Mouse (Mus musculus): ENCODE results near the gene Cnn2. TPM values are rescaled to one million over a fixed set of nuclear protein-coding genes. Genes with fewer than 3 reads are reported as not detected.

Gene Cnn2
- polyA plus RNA-seq, 1 experiment from 2014 or later: 293 TPM

GRCm38 (mm10) chr10:80020603-80021319 is 32.4 kb downstream of the Cnn2 start:
- H3K9ac ChIP-seq (ENCODE audit: low read depth, low read length): no peak overlapping the region
- H3K4me3 ChIP-seq (ENCODE audit: low read depth, low read length): no peak overlapping the region
- peaks cover 5% of the 10 kb centered on the region; the same call in 1 of the 2 replicates for H3K27me3 ChIP-seq (replicated peaks; ENCODE audit: control insufficient read depth, insufficient read depth, low read length)
- 78% methylated on average over 18 of the region's 18 CpGs for WGBS
- H3K9me3 ChIP-seq (ENCODE audit: control insufficient read depth, low read length): no peaks in the 10 kb centered on the region
- DNase-seq (ENCODE audit: low spot score) (no peak), ATAC-seq (ENCODE audit: low read depth) (no peak)
- no peaks in the 10 kb centered on the region for H3K36me3 ChIP-seq (ENCODE audit: control insufficient read depth, insufficient read depth, low read length)
- peak overlapping the region; percentile 46; the same call in 1 of the 2 replicates for H3K4me2 ChIP-seq (ENCODE audit: low read depth, low read length)
- H3K27ac ChIP-seq (replicated peaks; ENCODE audit: low read depth, low read length): no peak overlapping the region
- 0 out of 2 replicates have a peak, but pooled peaks cover 9% of the 10 kb centered on the region for H3K4me1 ChIP-seq (ENCODE audit: control insufficient read depth, insufficient read depth, low read length)

GRCm38 (mm10) chr10:80021320-80021641 is 32.9 kb downstream of the Cnn2 start:
- 87% methylated on average over 13 of the region's 13 CpGs for WGBS

GRCm38 (mm10) chr10:80022164-80022563 is 33.8 kb downstream of the Cnn2 start:
- DNase-seq (ENCODE audit: low spot score): no peak
- WGBS: 93% methylated on average over 12 of the region's 12 CpGs
- ATAC-seq (ENCODE audit: low read depth): no peak
- 0 out of 2 replicates have a peak, but pooled peaks cover 9% of the 10 kb centered on the region for H3K4me1 ChIP-seq (ENCODE audit: control insufficient read depth, insufficient read depth, low read length)
- H3K4me3 ChIP-seq (ENCODE audit: low read depth, low read length): no peak overlapping the region
- H3K27ac ChIP-seq (replicated peaks; ENCODE audit: low read depth, low read length): no peak overlapping the region
- H3K9ac ChIP-seq (ENCODE audit: low read depth, low read length): no peak overlapping the region
- H3K36me3 ChIP-seq (ENCODE audit: control insufficient read depth, insufficient read depth, low read length): no peaks in the 10 kb centered on the region
- H3K27me3 ChIP-seq (replicated peaks; ENCODE audit: control insufficient read depth, insufficient read depth, low read length): no peaks in the 10 kb centered on the region
- no peaks in the 10 kb centered on the region for H3K9me3 ChIP-seq (ENCODE audit: control insufficient read depth, low read length)
- H3K4me2 ChIP-seq (ENCODE audit: low read depth, low read length): no peak overlapping the region

More at GRCm38 (mm10) chr10:80021320-80021641, 32.9 kb downstream of the Cnn2 start:
- Histone ChIP-seq H3K9me3 (ENCODE audit: control insufficient read depth, low read length) (no peaks in the 10 kb centered on the region), H3K4me1 (ENCODE audit: control insufficient read depth, insufficient read depth, low read length) (0 out of 2 replicates have a peak, but pooled peaks cover 9% of the 10 kb centered on the region), H3K4me3 (ENCODE audit: low read depth, low read length) (no peak overlapping the region), H3K27me3 (replicated peaks; ENCODE audit: control insufficient read depth, insufficient read depth, low read length) (no peaks in the 10 kb centered on the region), H3K9ac (ENCODE audit: low read depth, low read length) (no peak overlapping the region), H3K4me2 (ENCODE audit: low read depth, low read length) (no peak overlapping the region), H3K36me3 (ENCODE audit: control insufficient read depth, insufficient read depth, low read length) (no peaks in the 10 kb centered on the region), H3K27ac (replicated peaks; ENCODE audit: low read depth, low read length) (no peak overlapping the region)
- no peak for DNase-seq (ENCODE audit: low spot score)
- ATAC-seq (ENCODE audit: low read depth): no peak

GRCm38 (mm10) chr10:80022806-80023205 is 34.4 kb downstream of the Cnn2 start:
- no peaks in the 10 kb centered on the region for H3K27me3 ChIP-seq (replicated peaks; ENCODE audit: control insufficient read depth, insufficient read depth, low read length)
- no peaks in the 10 kb centered on the region for H3K9me3 ChIP-seq (ENCODE audit: control insufficient read depth, low read length)
- no peaks in the 10 kb centered on the region for H3K36me3 ChIP-seq (ENCODE audit: control insufficient read depth, insufficient read depth, low read length)
- WGBS: 94% methylated on average over 8 of the region's 8 CpGs
- H3K4me2 ChIP-seq (ENCODE audit: low read depth, low read length): no peak overlapping the region
- H3K4me3 ChIP-seq (ENCODE audit: low read depth, low read length): no peak overlapping the region
- no peak for DNase-seq (ENCODE audit: low spot score)
- H3K4me1 ChIP-seq (ENCODE audit: control insufficient read depth, insufficient read depth, low read length): 0 out of 2 replicates have a peak, but pooled peaks cover 9% of the 10 kb centered on the region
- no peak for ATAC-seq (ENCODE audit: low read depth)
- H3K27ac ChIP-seq (replicated peaks; ENCODE audit: low read depth, low read length): no peak overlapping the region
- H3K9ac ChIP-seq (ENCODE audit: low read depth, low read length): no peak overlapping the region

GRCm38 (mm10) chr10:80023758-80024157 is 35.4 kb downstream of the Cnn2 start:
- H3K4me2 ChIP-seq (ENCODE audit: low read depth, low read length): no peak overlapping the region
- no peak for ATAC-seq (ENCODE audit: low read depth)
- 0 out of 2 replicates have a peak, but pooled peaks cover 9% of the 10 kb centered on the region for H3K4me1 ChIP-seq (ENCODE audit: control insufficient read depth, insufficient read depth, low read length)
- DNase-seq (ENCODE audit: low spot score): no peak
- no peaks in the 10 kb centered on the region for H3K9me3 ChIP-seq (ENCODE audit: control insufficient read depth, low read length)
- H3K27me3 ChIP-seq (replicated peaks; ENCODE audit: control insufficient read depth, insufficient read depth, low read length): no peaks in the 10 kb centered on the region
- no peak overlapping the region for H3K9ac ChIP-seq (ENCODE audit: low read depth, low read length)
- no peaks in the 10 kb centered on the region for H3K36me3 ChIP-seq (ENCODE audit: control insufficient read depth, insufficient read depth, low read length)
- WGBS: 81% methylated on average over 5 of the region's 5 CpGs
- no peak overlapping the region for H3K4me3 ChIP-seq (ENCODE audit: low read depth, low read length)
- H3K27ac ChIP-seq (replicated peaks; ENCODE audit: low read depth, low read length): no peak overlapping the region

GRCm38 (mm10) chr10:80024229-80025043 is 36.1 kb downstream of the Cnn2 start:
- H3K36me3 ChIP-seq (ENCODE audit: control insufficient read depth, insufficient read depth, low read length): no peaks in the 10 kb centered on the region
- H3K9me3 ChIP-seq (ENCODE audit: control insufficient read depth, low read length): no peaks in the 10 kb centered on the region
- 0 out of 2 replicates have a peak, but pooled peaks cover 3% of the 10 kb centered on the region for H3K4me1 ChIP-seq (ENCODE audit: control insufficient read depth, insufficient read depth, low read length)
- ATAC-seq (ENCODE audit: low read depth) (no peak), DNase-seq (ENCODE audit: low spot score) (no peak)
- no peak overlapping the region for H3K4me3 ChIP-seq (ENCODE audit: low read depth, low read length)
- H3K9ac ChIP-seq (ENCODE audit: low read depth, low read length): no peak overlapping the region
- H3K4me2 ChIP-seq (ENCODE audit: low read depth, low read length): no peak overlapping the region
- no peak overlapping the region for H3K27ac ChIP-seq (replicated peaks; ENCODE audit: low read depth, low read length)
- WGBS: 74% methylated on average over 15 of the region's 15 CpGs
- H3K27me3 ChIP-seq (replicated peaks; ENCODE audit: control insufficient read depth, insufficient read depth, low read length): no peaks in the 10 kb centered on the region

GRCm38 (mm10) chr10:80025044-80025347 is 36.6 kb downstream of the Cnn2 start:
- Histone ChIP-seq H3K4me1 (ENCODE audit: control insufficient read depth, insufficient read depth, low read length) (no peaks in the 10 kb centered on the region), H3K4me3 (ENCODE audit: low read depth, low read length) (no peak overlapping the region), H3K4me2 (ENCODE audit: low read depth, low read length) (no peak overlapping the region), H3K9ac (ENCODE audit: low read depth, low read length) (no peak overlapping the region), H3K27ac (replicated peaks; ENCODE audit: low read depth, low read length) (no peak overlapping the region), H3K27me3 (replicated peaks; ENCODE audit: control insufficient read depth, insufficient read depth, low read length) (no peaks in the 10 kb centered on the region), H3K9me3 (ENCODE audit: control insufficient read depth, low read length) (no peaks in the 10 kb centered on the region), H3K36me3 (ENCODE audit: control insufficient read depth, insufficient read depth, low read length) (no peaks in the 10 kb centered on the region)
- ATAC-seq (ENCODE audit: low read depth) (no peak), DNase-seq (ENCODE audit: low spot score) (no peak)
- 45% methylated on average over 4 of the region's 4 CpGs for WGBS

- H3K27ac ChIP-seq (replicated peaks; ENCODE audit: low read depth, low read length): no peak overlapping the region
Observed at GRCm38 (mm10) chr10:80025463-80025862, 37.1 kb downstream of the Cnn2 start.

More at GRCm38 (mm10) chr10:80025463-80025862, 37.1 kb downstream of the Cnn2 start:
- no peak overlapping the region for H3K4me2 ChIP-seq (ENCODE audit: low read depth, low read length)
- no peak overlapping the region for H3K4me3 ChIP-seq (ENCODE audit: low read depth, low read length)
- no peaks in the 10 kb centered on the region for H3K36me3 ChIP-seq (ENCODE audit: control insufficient read depth, insufficient read depth, low read length)
- 81% methylated on average over 10 of the region's 10 CpGs for WGBS
- no peaks in the 10 kb centered on the region for H3K9me3 ChIP-seq (ENCODE audit: control insufficient read depth, low read length)
- ATAC-seq (ENCODE audit: low read depth): no peak
- no peak overlapping the region for H3K9ac ChIP-seq (ENCODE audit: low read depth, low read length)
- H3K4me1 ChIP-seq (ENCODE audit: control insufficient read depth, insufficient read depth, low read length): no peaks in the 10 kb centered on the region
- DNase-seq (ENCODE audit: low spot score): no peak
- H3K27me3 ChIP-seq (replicated peaks; ENCODE audit: control insufficient read depth, insufficient read depth, low read length): no peaks in the 10 kb centered on the region
